Mouse (Mus musculus) ES-E14 (cell line): Measurements from ENCODE around the gene Appbp2. TPM values are rescaled to one million over a fixed set of nuclear protein-coding genes. Genes with fewer than 3 reads are reported as not detected.

ENCODE experiments used
- DNase-seq: peaks from one replicate; pipeline ENCODE4 v3.0.0-alpha.2; 2013; ENCODE audit warnings: low read depth, low spot score
- H3K27ac ChIP-seq: 2 replicates; pipeline ENCODE4 v1.5.1; 2012; ENCODE audit warnings: low read depth, mild to moderate bottlenecking, low read length, moderate library complexity, mixed read lengths; ENCODE audit not compliant: poor library complexity, insufficient read depth, severe bottlenecking
- H3K36me3 ChIP-seq: 2 replicates; pipeline ENCODE4 v1.6.1; 2012; ENCODE audit warnings: mild to moderate bottlenecking, low read length, moderate library complexity, mixed read lengths; ENCODE audit not compliant: control insufficient read depth, poor library complexity, insufficient read depth, severe bottlenecking
- H3K4me1 ChIP-seq, 2 experiments: fragments of 150-350 bp in 1 of 2; sonication (generic) in 1 of 2; 2 replicates each; pipeline ENCODE4 v1.6.1; 2012; ENCODE audit warnings: low read length in 2 of 2, mild to moderate bottlenecking in 1 of 2, mixed read lengths in 1 of 2; ENCODE audit not compliant: control insufficient read depth in 2 of 2, insufficient read depth in 2 of 2, poor library complexity in 1 of 2
- H3K4me3 ChIP-seq, 2 experiments: fragments of 150-350 bp in 1 of 2; sonication (generic) in 1 of 2; 2 replicates each; pipeline ENCODE4 v1.5.1; 2012; ENCODE audit warnings: low read length in 2 of 2, low read depth in 1 of 2, mild to moderate bottlenecking in 1 of 2, mixed read lengths in 1 of 2; ENCODE audit not compliant: insufficient read depth in 1 of 2, poor library complexity in 1 of 2, severe bottlenecking in 1 of 2
- H3K9ac ChIP-seq: 2 replicates; pipeline ENCODE4 v1.6.1; 2012; ENCODE audit warnings: low read depth, mild to moderate bottlenecking, low read length, mixed read lengths; ENCODE audit not compliant: poor library complexity, insufficient read depth, severe bottlenecking
- H3K9me3 ChIP-seq: fragments of 150-350 bp; sonication (generic); 2 replicates; pipeline ENCODE4 v1.6.1; 2012; ENCODE audit warnings: low read depth, mild to moderate bottlenecking, low read length; ENCODE audit not compliant: control insufficient read depth, insufficient read depth
- CHD2 ChIP-seq: IDR thresholded peaks from 2 replicates; pipeline ENCODE4 v1.6.1; 2014; ENCODE audit warnings: mild to moderate bottlenecking, low read depth, low read length, inconsistent platforms
- HCFC1 ChIP-seq: IDR thresholded peaks from 2 replicates; pipeline ENCODE4 v1.6.1; 2012; ENCODE audit warnings: low read length, inconsistent platforms, borderline replicate concordance; ENCODE audit not compliant: insufficient read depth
- MAFK ChIP-seq: IDR thresholded peaks from 2 replicates; pipeline ENCODE4 v1.6.1; 2014; ENCODE audit warnings: mild to moderate bottlenecking, low read depth, low read length, inconsistent platforms; ENCODE audit not compliant: insufficient read depth
- ZC3H11A ChIP-seq: IDR thresholded peaks from 2 replicates; pipeline ENCODE4 v1.6.1; 2012; ENCODE audit warnings: low read depth, mild to moderate bottlenecking, inconsistent platforms, low read length, borderline replicate concordance
- ZNF384 ChIP-seq: IDR thresholded peaks from 2 replicates; pipeline ENCODE4 v1.6.1; 2012; ENCODE audit warnings: low read depth, low read length, inconsistent platforms
- in situ Hi-C, 2 experiments: fragments of 600-800 bp; cut with MboI; formaldehyde crosslinking; loops; one replicate each; pipeline ENCODE4 v1.15.1; 2025; ENCODE audit warnings: low sequenced_read_pairs in 2 of 2, inconsistent platforms in 1 of 2; ENCODE audit not compliant: unreplicated experiment in 2 of 2
- total RNA-seq: library from RNA; depleted of rRNA; stranded (reverse); fragments of 300-350 nt; gene quantifications from 2 replicates; pipeline ENCODE4 v1.2.3, GENCODE M21; 2012

Gene Appbp2
- total RNA-seq, 1 experiment, result 37.2 TPM

GRCm38 (mm10) chr11:85240211-85240610 lies 5.3 kb upstream of the Appbp2 start:
- Histone ChIP-seq H3K9ac (no peak overlapping the region), H3K27ac (no peak overlapping the region; the same call in 1 of the 2 replicates), H3K9me3 (no peaks in the 10 kb centered on the region), H3K36me3 (peaks cover 9% of the 10 kb centered on the region; the same call in 1 of the 2 replicates), H3K4me3 (peak overlapping the region in 1 of 2 experiments; percentile 22; a peak in 1 of 4 replicates), H3K4me1 (peaks cover 6 to 17% of the 10 kb centered on the region in 2 experiments)
- peak; percentile 54 for DNase-seq
- in situ Hi-C loops, result no loop called here
- TF ChIP-seq HCFC1 (no peak), CHD2 (no peak), ZC3H11A (no peak), MAFK (no peak), ZNF384 (no peak)

GRCm38 (mm10) chr11:85234363-85234989 lies 454 bp downstream of the Appbp2 start:
- peak; percentile 55 for DNase-seq
- peaks cover 9% of the 10 kb centered on the region; the same call in 1 of the 2 replicates for H3K36me3 ChIP-seq
- no peak for TF ChIP-seq MAFK
- no peak for TF ChIP-seq ZC3H11A
- TF ChIP-seq HCFC1, result no peak
- no peak for TF ChIP-seq ZNF384
- no peak for TF ChIP-seq CHD2
- peaks cover 2 to 3% of the 10 kb centered on the region in 2 experiments; a peak in 2 of 4 replicates for H3K4me1 ChIP-seq
- H3K27ac ChIP-seq, result peak overlapping the region; percentile 91
- in situ Hi-C loops, result no loop called here
- H3K9ac ChIP-seq, result peak overlapping the region; percentile 94
- no peaks in the 10 kb centered on the region for H3K9me3 ChIP-seq
- H3K4me3 ChIP-seq, result peak overlapping the region; percentile 86 to 96

- no peaks in the 10 kb centered on the region for H3K9me3 ChIP-seq
- no peak overlapping the region for H3K27ac ChIP-seq
- in situ Hi-C loops, result no loop called here
- H3K9ac ChIP-seq, result peak overlapping the region; percentile 94; the same call in 1 of the 2 replicates
- H3K36me3 ChIP-seq, result peaks cover 9% of the 10 kb centered on the region; the same call in 1 of the 2 replicates
- TF ChIP-seq CHD2 (no peak), HCFC1 (no peak), ZNF384 (no peak), MAFK (no peak), ZC3H11A (no peak)
- peaks cover 0 to 3% of the 10 kb centered on the region in 2 experiments; a peak in 1 of 4 replicates for H3K4me1 ChIP-seq
- no peak for DNase-seq
- peak overlapping the region; percentile 86 to 96 for H3K4me3 ChIP-seq
Measured at GRCm38 (mm10) chr11:85233676-85234210, 1.2 kb downstream of the Appbp2 start.

GRCm38 (mm10) chr11:85223248-85223647 lies 11.7 kb downstream of the Appbp2 start:
- Histone ChIP-seq H3K9me3 (no peaks in the 10 kb centered on the region), H3K4me1 (peaks cover 0 to 6% of the 10 kb centered on the region in 2 experiments; a peak in 3 of 4 replicates), H3K27ac (no peak overlapping the region), H3K9ac (no peak overlapping the region), H3K4me3 (no peak overlapping the region), H3K36me3 (no peaks in the 10 kb centered on the region)
- DNase-seq, result no peak
- in situ Hi-C loops, result no loop called here
- TF ChIP-seq HCFC1 (no peak), MAFK (no peak), ZNF384 (no peak), ZC3H11A (no peak), CHD2 (no peak)
